Mouse (Mus musculus) hindbrain, embryonic 15.5 days (tissue): ENCODE data around the gene Tmcc1. TPM values are rescaled to one million over a fixed set of nuclear protein-coding genes. Genes with fewer than 3 reads are reported as not detected.

Experiments used
- ATAC-seq: fragments of 200-750 bp; cut with Nextera tagmentation; 2 replicates; pipeline ENCODE4 v1.8.0; 2017; ENCODE audit warnings: low read depth, moderate number of reproducible peaks, moderate TSS enrichment; ENCODE audit not compliant: low FRiP score
- H3K27ac ChIP-seq: fragments of 300-500 bp; sonication (generic); replicated peaks from 2 replicates; pipeline ENCODE4 v1.5.1; 2015; ENCODE audit warnings: mild to moderate bottlenecking, inconsistent platforms
- H3K27me3 ChIP-seq: fragments of 300-500 bp; sonication (generic); 2 replicates; pipeline ENCODE4 v1.6.1; 2015; ENCODE audit warnings: control low read depth, inconsistent platforms
- H3K36me3 ChIP-seq: fragments of 300-500 bp; sonication (generic); 2 replicates; pipeline ENCODE4 v1.6.1; 2015; ENCODE audit warnings: control low read depth, inconsistent platforms
- H3K4me1 ChIP-seq: fragments of 300-500 bp; sonication (generic); replicated peaks from 2 replicates; pipeline ENCODE4 v1.6.1; 2015; ENCODE audit warnings: control low read depth, inconsistent platforms
- H3K4me2 ChIP-seq: fragments of 300-500 bp; sonication (generic); 2 replicates; pipeline ENCODE4 v1.6.1; 2015; ENCODE audit warnings: moderate library complexity, mild to moderate bottlenecking, inconsistent platforms
- H3K4me3 ChIP-seq: fragments of 300-500 bp; sonication (generic); 2 replicates; pipeline ENCODE4 v1.5.1; 2015; ENCODE audit warnings: mild to moderate bottlenecking, inconsistent platforms
- H3K9ac ChIP-seq: fragments of 300-500 bp; sonication (generic); 2 replicates; pipeline ENCODE4 v1.6.1; 2015; ENCODE audit warnings: inconsistent platforms
- H3K9me3 ChIP-seq: fragments of 300-500 bp; sonication (generic); 2 replicates; pipeline ENCODE4 v1.6.1; 2016; ENCODE audit warnings: control low read depth, inconsistent platforms
- WGBS: fragments of 180-500 bp; shearing (Covaris S2); methylation state at CpG from one replicate; pipeline ENCODE4 v1.1.7; 2015; 5-methylcytosine and 5-hydroxymethylcytosine counted together
- polyA plus RNA-seq: library from polyadenylated mRNA; unstranded; fragments of >200 nt; fragmentation: Nextera tagmentation; extraction: Ambion mirVana; gene quantifications from 2 replicates; pipeline ENCODE4 v1.2.1, GENCODE M21; 2015

Tmcc1 gene
- polyA plus RNA-seq, 1 experiment from 2014 or later = 25.7 TPM

DNA sequence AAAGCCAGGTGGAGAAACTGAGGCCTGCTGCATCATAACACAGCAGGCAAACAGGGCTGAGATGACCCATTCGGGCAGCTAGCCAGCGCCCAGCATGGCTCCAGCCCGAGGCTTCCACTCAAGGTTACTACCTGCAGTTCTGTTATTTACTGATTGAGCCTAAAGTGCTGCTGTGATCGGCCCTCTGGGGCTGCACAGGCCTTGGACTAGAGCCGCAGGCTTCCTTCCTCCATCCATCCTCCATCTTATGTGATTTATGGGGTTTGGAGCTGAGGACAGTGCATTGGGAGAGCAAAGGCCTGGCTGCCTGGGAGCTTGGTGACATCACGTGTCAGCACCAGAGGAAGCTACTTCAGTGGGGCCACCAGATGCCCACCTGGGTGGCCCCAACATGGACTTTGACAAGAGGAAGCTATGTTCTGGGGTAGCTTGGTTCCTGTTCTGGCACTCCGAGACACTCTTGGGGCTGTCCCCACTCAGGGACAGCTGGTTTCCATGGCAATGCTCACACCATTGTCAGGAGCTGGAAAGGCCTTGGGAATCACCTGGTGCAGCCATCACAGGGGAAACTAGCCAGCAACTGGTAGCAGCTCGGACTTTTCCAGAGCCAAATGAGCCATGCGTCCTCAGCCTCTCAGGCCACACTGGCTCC lies 206.1 kb downstream of the Tmcc1 start:
- Histone ChIP-seq H3K4me2 (no peak overlapping the region), H3K27me3 (peaks cover 19% of the 10 kb centered on the region)

DNA sequence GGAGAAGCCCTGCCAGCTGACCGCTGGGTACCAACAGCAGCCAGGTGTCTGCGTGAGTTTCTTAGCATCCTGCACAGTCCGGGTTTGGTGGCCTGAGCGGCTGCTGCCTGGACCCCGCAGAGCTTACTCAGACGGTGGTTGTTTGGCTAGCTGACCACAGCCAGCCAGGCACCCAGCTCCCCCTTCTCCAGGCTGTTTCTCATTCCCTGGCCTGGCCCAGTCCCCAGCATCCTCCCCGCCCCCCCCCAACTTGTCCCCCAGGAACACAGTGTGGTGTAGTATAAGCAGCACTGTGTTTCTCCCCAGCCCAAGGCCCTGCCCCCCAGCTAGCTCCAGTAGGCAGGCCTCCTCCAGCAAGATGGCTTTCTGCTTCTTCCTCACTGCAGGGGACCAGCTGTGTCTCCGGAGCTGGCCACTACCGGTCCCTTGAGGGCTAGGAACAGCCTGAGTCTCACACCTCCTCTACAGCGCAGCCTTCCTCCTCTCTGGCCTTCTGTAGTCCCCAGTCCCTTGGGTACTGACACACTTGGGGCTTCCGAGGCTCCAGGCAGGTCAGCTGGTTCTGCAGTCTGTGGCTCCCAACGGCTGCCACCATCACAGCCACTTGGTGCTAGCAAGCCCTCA lies 206.7 kb downstream of the Tmcc1 start:
- H3K36me3 ChIP-seq = no peaks in the 10 kb centered on the region
- H3K4me3 ChIP-seq = no peak overlapping the region
- WGBS = 42% methylated on average over 12 of the region's 12 CpGs
- ATAC-seq = no peak
- H3K27me3 ChIP-seq = peaks cover 12% of the 10 kb centered on the region
- H3K4me2 ChIP-seq = no peak overlapping the region
- H3K27ac ChIP-seq = no peak overlapping the region
- H3K9ac ChIP-seq = no peak overlapping the region
- no peaks in the 10 kb centered on the region for H3K9me3 ChIP-seq
- H3K4me1 ChIP-seq = peaks cover 35% of the 10 kb centered on the region

More for the DNA sequence above, 206.1 kb downstream of the Tmcc1 start:
- H3K4me1 ChIP-seq = peaks cover 36% of the 10 kb centered on the region
- no peak overlapping the region for H3K27ac ChIP-seq
- H3K9ac ChIP-seq = no peak overlapping the region
- ATAC-seq = no peak
- H3K36me3 ChIP-seq = no peaks in the 10 kb centered on the region
- WGBS = 52% methylated on average over 9 of the region's 9 CpGs
- H3K9me3 ChIP-seq = no peaks in the 10 kb centered on the region
- no peak overlapping the region for H3K4me3 ChIP-seq

DNA sequence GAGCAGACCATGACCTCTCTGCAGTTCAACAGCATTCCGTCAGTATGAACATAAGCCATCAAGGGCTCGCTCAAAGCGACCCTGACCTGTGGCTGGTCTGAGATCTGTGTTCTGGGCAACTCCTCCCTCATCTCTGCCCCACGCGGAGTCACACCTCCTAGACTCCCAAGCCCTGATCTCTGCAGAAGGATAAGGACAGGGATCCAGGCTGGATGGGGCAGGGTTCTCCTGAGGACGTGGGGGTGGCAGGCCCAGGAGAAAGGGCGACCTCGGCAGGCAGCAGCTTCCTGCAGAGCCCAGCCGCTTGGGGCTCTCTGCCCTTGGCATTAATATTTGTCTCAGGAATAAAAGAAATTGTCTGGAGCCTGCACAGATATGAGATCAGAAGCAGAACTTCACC lies 207.7 kb downstream of the Tmcc1 start:
- H3K27ac ChIP-seq = no peak overlapping the region
- no peak for ATAC-seq
- H3K4me3 ChIP-seq = no peak overlapping the region
- H3K36me3 ChIP-seq = no peaks in the 10 kb centered on the region
- WGBS = 63% methylated on average over 9 of the region's 9 CpGs
- H3K4me1 ChIP-seq = peaks cover 32% of the 10 kb centered on the region
- no peak overlapping the region for H3K4me2 ChIP-seq
- peaks cover 4% of the 10 kb centered on the region; the same call in 1 of the 2 replicates for H3K27me3 ChIP-seq
- H3K9ac ChIP-seq = no peak overlapping the region
- H3K9me3 ChIP-seq = no peaks in the 10 kb centered on the region

DNA sequence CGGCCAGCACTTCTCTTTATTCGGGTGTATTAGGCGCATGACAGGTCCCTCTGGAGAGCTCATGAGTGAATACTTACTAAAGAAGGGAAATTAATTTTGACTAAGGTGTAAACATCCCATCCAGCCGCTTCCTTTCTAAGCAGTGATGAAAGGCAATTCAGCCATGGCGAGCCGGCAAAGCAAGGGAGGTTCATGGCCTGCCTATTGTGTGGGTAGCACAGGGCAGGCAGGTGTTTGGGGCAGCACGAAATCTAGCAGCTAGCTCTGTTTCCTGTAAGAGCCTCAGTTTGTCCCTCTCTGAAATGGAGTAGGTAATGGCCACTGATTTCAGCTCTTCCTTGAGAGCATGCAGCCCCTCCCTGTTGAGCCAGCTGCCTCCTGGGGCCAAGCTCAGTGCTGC lies 208.7 kb downstream of the Tmcc1 start:
- Histone ChIP-seq H3K27me3 (no peaks in the 10 kb centered on the region), H3K9me3 (no peaks in the 10 kb centered on the region), H3K4me2 (no peak overlapping the region), H3K4me1 (peaks cover 32% of the 10 kb centered on the region), H3K9ac (no peak overlapping the region), H3K36me3 (no peaks in the 10 kb centered on the region), H3K4me3 (no peak overlapping the region), H3K27ac (no peak overlapping the region)
- 61% methylated on average over 7 of the region's 7 CpGs for WGBS
- ATAC-seq = no peak

DNA sequence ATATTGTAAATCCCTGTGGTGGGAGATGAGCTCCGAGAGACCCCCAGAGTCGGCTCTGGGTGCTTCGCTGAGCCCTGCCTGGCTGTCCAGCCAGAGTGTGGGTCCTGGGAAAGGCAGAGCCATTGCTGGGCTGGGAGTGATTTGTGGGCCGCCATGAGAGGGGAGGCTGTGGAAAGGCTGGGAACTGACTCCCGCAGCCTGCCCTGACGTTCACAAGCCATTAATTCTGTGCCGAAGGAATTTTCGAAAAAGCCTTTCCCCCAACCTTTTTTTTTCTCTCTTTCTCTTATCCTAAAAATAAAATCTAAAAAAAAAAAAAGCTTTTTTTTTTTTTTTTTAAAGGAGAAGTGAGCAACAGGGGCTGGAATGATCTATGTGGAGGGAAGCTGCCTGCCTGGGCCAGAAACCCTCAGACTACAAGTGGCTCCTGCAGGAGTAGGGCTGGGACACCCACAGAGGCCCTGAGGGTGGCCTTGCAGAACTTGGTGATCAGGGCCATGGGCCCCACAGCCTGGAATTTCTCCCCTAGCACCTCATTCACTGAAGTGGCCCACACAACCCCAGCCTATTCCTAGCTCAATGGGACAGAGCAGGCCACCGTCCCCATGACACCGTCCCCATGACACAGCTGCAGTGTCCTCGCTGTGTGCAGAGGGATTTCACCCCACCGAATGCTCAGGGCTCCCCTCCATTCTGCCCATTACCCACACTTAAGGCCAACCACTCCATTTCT lies 209.8 kb downstream of the Tmcc1 start:
- Histone ChIP-seq H3K27ac (no peak overlapping the region), H3K9ac (no peak overlapping the region)
- 65% methylated on average over 12 of the region's 12 CpGs for WGBS

DNA sequence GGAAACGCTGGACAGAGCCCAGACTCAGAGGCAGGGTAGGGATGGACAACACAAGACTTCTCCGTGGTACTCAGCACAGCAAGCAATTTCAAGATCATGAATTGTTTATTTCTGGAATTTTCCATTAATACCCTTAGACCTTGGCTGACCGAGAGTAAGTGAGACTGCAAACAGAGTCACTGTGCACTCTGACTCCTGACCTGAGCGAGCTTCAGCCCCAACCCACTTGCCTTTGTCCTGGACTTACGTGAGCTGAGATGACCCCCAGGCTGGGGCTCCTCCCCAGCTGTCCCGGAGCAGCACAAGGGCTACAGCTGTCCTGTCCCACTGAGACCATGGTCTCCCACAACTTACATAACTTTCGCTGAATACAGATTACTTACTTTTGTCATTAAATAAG lies 210.4 kb downstream of the Tmcc1 start:
- H3K9ac ChIP-seq = no peak overlapping the region
- no peaks in the 10 kb centered on the region for H3K9me3 ChIP-seq
- peaks cover 32% of the 10 kb centered on the region for H3K4me1 ChIP-seq
- no peaks in the 10 kb centered on the region for H3K36me3 ChIP-seq
- H3K4me2 ChIP-seq = no peak overlapping the region
- no peaks in the 10 kb centered on the region for H3K27me3 ChIP-seq
- H3K27ac ChIP-seq = no peak overlapping the region
- ATAC-seq = no peak
- no peak overlapping the region for H3K4me3 ChIP-seq
- 63% methylated on average over 7 of the region's 7 CpGs for WGBS

More for the DNA sequence above, 209.8 kb downstream of the Tmcc1 start:
- Histone ChIP-seq H3K27me3 (no peaks in the 10 kb centered on the region), H3K9me3 (no peaks in the 10 kb centered on the region), H3K36me3 (no peaks in the 10 kb centered on the region), H3K4me1 (peaks cover 32% of the 10 kb centered on the region), H3K4me2 (no peak overlapping the region), H3K4me3 (no peak overlapping the region)
- ATAC-seq = no peak

DNA sequence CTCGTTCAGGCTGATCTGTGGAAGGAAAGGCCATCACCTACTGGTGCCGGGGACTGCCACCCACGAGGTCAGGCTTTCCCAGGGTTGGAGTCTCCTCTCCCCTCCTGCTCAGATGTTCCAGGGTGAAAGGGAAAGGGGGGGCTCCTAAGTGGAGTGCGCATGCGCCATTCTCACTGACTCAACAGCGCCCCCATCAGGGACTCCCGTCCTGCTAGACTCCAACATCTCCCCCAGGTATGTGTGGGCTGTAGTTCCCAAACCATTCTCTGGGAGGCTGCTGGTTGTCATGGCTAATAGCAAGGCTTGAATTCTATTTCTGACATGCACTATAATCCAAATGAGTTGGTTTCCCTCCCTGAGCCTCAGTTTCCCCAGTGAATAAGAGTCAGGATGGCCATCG lies 214.7 kb downstream of the Tmcc1 start:
- WGBS = 68% methylated on average over 8 of the region's 8 CpGs
- no peak overlapping the region for H3K4me3 ChIP-seq
- no peaks in the 10 kb centered on the region for H3K36me3 ChIP-seq
- no peak overlapping the region for H3K4me2 ChIP-seq
- H3K9me3 ChIP-seq = no peaks in the 10 kb centered on the region
- H3K27me3 ChIP-seq = no peaks in the 10 kb centered on the region
- H3K9ac ChIP-seq = no peak overlapping the region
- ATAC-seq = no peak
- H3K27ac ChIP-seq = no peak overlapping the region
- peaks cover 10% of the 10 kb centered on the region; the same call in 1 of the 2 replicates for H3K4me1 ChIP-seq

DNA sequence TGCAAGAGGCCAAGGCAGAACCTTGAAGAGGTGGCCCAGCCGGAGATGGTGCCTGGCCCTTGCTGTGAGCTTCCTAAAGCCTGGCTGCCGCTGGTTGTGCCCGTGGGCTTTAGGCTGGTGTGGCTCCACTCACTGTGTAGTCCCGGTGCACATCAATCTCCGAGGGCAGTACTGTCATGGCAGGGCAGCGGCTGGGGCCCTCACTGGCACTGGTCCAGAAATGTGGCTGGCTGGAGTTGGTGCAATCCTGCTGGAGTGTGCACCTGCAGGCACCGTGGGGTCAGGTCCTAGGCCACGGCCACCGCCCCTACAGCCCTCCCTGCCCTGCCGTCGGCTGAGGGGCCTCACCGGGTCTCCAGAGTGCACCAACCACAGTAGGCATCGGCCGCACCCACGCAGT lies 215.5 kb downstream of the Tmcc1 start:
- Histone ChIP-seq H3K9me3 (no peaks in the 10 kb centered on the region), H3K27me3 (no peaks in the 10 kb centered on the region), H3K4me2 (no peak overlapping the region), H3K4me1 (peaks cover 10% of the 10 kb centered on the region; the same call in 1 of the 2 replicates), H3K9ac (no peak overlapping the region), H3K36me3 (no peaks in the 10 kb centered on the region), H3K27ac (no peak overlapping the region), H3K4me3 (no peak overlapping the region)
- 80% methylated on average over 15 of the region's 15 CpGs for WGBS
- no peak for ATAC-seq

DNA sequence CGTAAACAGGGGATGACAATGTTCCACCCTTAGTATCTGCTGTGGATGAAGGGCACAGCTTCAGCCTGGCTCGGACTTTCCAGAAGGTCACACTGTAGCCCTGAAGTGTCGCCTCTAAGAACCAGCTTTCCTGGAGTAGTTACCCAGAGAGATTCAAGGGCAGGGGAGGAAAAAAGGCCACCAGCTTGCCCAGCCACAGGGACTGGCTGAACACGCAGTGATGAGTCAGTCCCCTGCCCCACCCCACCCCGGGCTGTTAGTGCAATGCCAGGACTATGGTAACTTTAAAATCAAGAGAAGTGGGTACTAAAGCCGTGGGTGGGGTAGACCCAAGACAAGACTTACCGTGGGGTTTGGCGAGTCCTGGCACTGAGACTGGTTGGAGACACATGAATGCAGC lies 217.7 kb downstream of the Tmcc1 start:
- Histone ChIP-seq H3K4me2 (no peak overlapping the region), H3K9me3 (no peaks in the 10 kb centered on the region), H3K9ac (no peak overlapping the region), H3K27me3 (no peaks in the 10 kb centered on the region), H3K36me3 (no peaks in the 10 kb centered on the region), H3K4me3 (no peak overlapping the region), H3K27ac (no peak overlapping the region), H3K4me1 (peaks cover 25% of the 10 kb centered on the region)
- WGBS = 92% methylated on average over 8 of the region's 8 CpGs
- ATAC-seq = no peak

DNA sequence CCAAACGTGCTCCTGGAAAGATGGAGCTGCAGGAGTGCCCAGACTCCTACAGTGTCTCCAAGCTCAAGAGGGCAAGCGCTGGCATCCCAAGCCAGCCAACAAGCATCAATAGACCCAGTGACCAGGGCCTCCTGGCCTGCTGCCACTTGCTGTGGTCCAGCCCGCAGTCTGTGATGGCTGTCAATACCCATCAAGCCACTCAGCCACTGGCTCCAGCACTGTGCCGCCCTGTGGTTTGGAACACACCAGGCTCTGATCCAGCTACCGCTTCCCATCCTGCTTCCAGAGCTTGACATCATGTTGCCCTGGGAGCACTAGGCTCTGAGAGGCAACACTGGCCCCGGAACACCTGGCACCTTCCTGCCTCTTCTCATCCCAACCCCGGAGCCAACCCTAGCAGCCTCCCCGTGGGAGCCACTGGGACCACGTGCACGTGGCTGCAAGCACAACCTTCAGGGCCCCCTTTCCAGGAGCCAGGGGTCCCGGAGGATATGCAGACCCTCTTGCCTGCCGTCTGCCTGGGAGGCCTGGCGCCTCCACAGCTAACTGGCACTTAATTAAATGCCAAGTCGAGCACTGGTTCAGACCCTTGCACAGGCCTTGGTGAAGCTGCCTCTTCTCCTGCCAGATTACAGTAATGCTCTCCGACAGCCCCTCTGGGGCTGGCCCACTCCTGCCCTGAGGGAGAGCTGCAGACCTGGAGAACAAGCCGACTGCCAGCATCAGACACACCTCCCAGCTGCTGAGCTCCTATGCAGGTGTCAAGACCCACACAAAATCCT lies 219.2 kb downstream of the Tmcc1 start:
- 57% methylated on average over 16 of the region's 16 CpGs for WGBS
- peaks cover 25% of the 10 kb centered on the region for H3K4me1 ChIP-seq

DNA sequence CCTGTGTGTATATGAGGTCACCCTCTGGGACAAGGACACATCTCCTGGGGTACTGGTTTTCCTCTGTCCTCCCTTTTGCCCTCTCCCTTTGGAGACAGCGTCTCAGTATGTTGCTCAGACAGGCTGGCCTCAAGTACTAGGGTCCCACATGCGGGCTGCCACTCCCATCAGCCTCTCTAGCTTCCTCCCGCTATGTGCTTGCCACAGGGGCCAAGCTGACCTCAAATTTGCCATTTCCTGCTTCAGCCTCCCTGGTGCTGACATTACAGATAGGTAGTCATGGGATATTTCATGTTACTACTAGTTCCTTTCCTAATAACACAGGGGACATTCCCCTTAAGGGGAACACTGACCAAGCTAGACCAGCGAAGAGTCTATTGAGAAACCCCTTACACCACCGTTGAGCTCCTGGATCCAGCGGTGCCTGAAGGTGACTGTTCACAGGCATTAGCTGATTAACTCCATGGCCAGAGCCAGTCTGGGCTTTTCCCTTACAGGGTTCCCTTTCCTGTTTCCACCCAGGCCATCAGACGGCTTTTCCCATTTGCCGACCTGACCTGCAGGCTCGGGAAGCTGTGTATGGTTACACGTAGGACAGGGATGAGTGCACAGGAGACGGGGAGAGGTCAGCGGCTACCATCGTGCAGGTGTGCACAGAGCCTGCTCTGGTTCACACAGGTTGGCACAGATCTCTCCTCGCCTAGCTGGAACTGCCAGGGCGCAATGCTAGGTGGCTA lies 220.0 kb downstream of the Tmcc1 start:
- Histone ChIP-seq H3K4me2 (no peak overlapping the region), H3K9me3 (no peaks in the 10 kb centered on the region), H3K4me1 (peaks cover 25% of the 10 kb centered on the region), H3K27me3 (no peaks in the 10 kb centered on the region), H3K4me3 (no peak overlapping the region), H3K27ac (no peak overlapping the region), H3K36me3 (no peaks in the 10 kb centered on the region), H3K9ac (no peak overlapping the region)
- WGBS = 85% methylated on average over 15 of the region's 15 CpGs
- 0 out of 2 replicates have a peak, but pooled peaks have one; percentile 2 for ATAC-seq

More for the DNA sequence above, 219.2 kb downstream of the Tmcc1 start:
- Histone ChIP-seq H3K4me2 (no peak overlapping the region), H3K27me3 (no peaks in the 10 kb centered on the region), H3K36me3 (no peaks in the 10 kb centered on the region), H3K9ac (no peak overlapping the region), H3K27ac (no peak overlapping the region), H3K4me3 (no peak overlapping the region), H3K9me3 (no peaks in the 10 kb centered on the region)
- ATAC-seq = peak; percentile 50; the same call in 1 of the 2 replicates
